Mouse (Mus musculus) G1E (cell line): ENCODE data around the gene Thyn1. TPM values are rescaled to one million over a fixed set of nuclear protein-coding genes. Genes with fewer than 3 reads are reported as not detected.

Source experiments
- ATAC-seq: 2 replicates; pipeline ENCODE4 v1.8.0; 2016; ENCODE audit warnings: mild to moderate bottlenecking; ENCODE audit not compliant: insufficient number of reproducible peaks, poor library complexity, low FRiP score, severe bottlenecking; ENCODE audit errors: extremely low read depth
- DNase-seq: peaks from one replicate; pipeline ENCODE4 v3.0.0; 2012; ENCODE audit warnings: low spot score
- H3K27me3 ChIP-seq: 2 replicates; pipeline ENCODE4 v1.6.1; 2012; ENCODE audit warnings: mild to moderate bottlenecking, low read length, inconsistent platforms; ENCODE audit not compliant: insufficient read depth
- H3K36me3 ChIP-seq: replicated peaks from 2 replicates; pipeline ENCODE3; 2012; ENCODE audit warnings: mild to moderate bottlenecking, inconsistent platforms
- H3K4me1 ChIP-seq: 2 replicates; pipeline ENCODE4 v1.6.1; 2012; ENCODE audit warnings: low read depth, low read length, inconsistent platforms, mixed read lengths; ENCODE audit not compliant: insufficient read depth
- H3K4me3 ChIP-seq: 2 replicates; pipeline ENCODE4 v1.5.1; 2012; ENCODE audit warnings: low read depth, mild to moderate bottlenecking, inconsistent platforms, low read length, moderate library complexity, mixed read lengths
- H3K9me3 ChIP-seq: replicated peaks from 2 replicates; pipeline ENCODE4 v1.6.1; 2012; ENCODE audit warnings: inconsistent platforms
- CTCF ChIP-seq: IDR thresholded peaks from 2 replicates; pipeline ENCODE4 v1.5.1; 2012; ENCODE audit warnings: low read depth, low read length, inconsistent platforms, mixed read lengths
- GATA1 ChIP-seq: IDR thresholded peaks from 2 replicates; pipeline ENCODE4 v1.6.1; 2012; ENCODE audit warnings: borderline replicate concordance, low read length, inconsistent platforms, mixed read lengths
- GATA2 ChIP-seq: IDR thresholded peaks from 2 replicates; pipeline ENCODE4 v1.6.1; 2012; ENCODE audit warnings: low read depth, low read length, inconsistent platforms, borderline replicate concordance
- POLR2AphosphoS5 ChIP-seq: IDR thresholded peaks from 2 replicates; pipeline ENCODE4 v1.6.1; 2012; ENCODE audit warnings: low read depth, low read length, inconsistent platforms; ENCODE audit not compliant: insufficient replicate concordance
- TAL1 ChIP-seq: conservative IDR thresholded peaks from 2 replicates; pipeline ENCODE4 v1.6.1; 2012; ENCODE audit warnings: low read depth, low read length, inconsistent platforms, mixed read lengths
- polyA plus RNA-seq: library from polyadenylated mRNA; stranded (reverse); fragments of >175 nt; gene quantifications from 2 replicates; pipeline ENCODE4 v1.2.3, GENCODE M21; 2012
- total RNA-seq, 2 experiments: library from RNA; stranded (forward) in 1 of 2; stranded (reverse) in 1 of 2; fragments of 200-1000 nt in 1 of 2; fragments of >200 nt in 1 of 2; fragmentation: Nextera tagmentation in 1 of 2; gene quantifications; 2 replicates each; pipeline ENCODE4 v1.2.3; 2014 to 2017

Gene Thyn1
- total and polyA plus RNA-seq, 3 experiments = 3.8 to 108 (median 79.7) TPM

- Histone ChIP-seq H3K9me3 (no peaks in the 10 kb centered on the region), H3K36me3 (peaks cover 41% of the 10 kb centered on the region), H3K4me3 (peak overlapping the region; percentile 100), H3K4me1 (peaks cover 64% of the 10 kb centered on the region), H3K27me3 (no peaks in the 10 kb centered on the region)
- DNase-seq (peak; percentile 33), ATAC-seq (no peak)
- no peak for TF ChIP-seq CTCF
- TF ChIP-seq TAL1 = no peak
- no peak for TF ChIP-seq GATA1
- no peak for TF ChIP-seq POLR2AphosphoS5
- TF ChIP-seq GATA2 = no peak
Measured at GRCm38 (mm10) chr9:27029022-27029827, 29.7 kb downstream of the Thyn1 start.

GRCm38 (mm10) chr9:27029828-27030762, 30.6 kb downstream of the Thyn1 start, which contains the start of the genes Vps26b and Ncapd3:
Gene Vps26b, minus strand, starts transcription at chr9:27030065.
Gene Ncapd3, plus strand, starts transcription at chr9:27030175.
- ATAC-seq (peak; percentile 91), DNase-seq (peak; percentile 89)
- Histone ChIP-seq H3K36me3 (peaks cover 43% of the 10 kb centered on the region), H3K27me3 (no peaks in the 10 kb centered on the region), H3K4me1 (peaks cover 62% of the 10 kb centered on the region), H3K9me3 (no peaks in the 10 kb centered on the region), H3K4me3 (peak within 1 kb of the TSS; percentile 100)
- TF ChIP-seq GATA2 (no peak), CTCF (no peak), POLR2AphosphoS5 (no peak), GATA1 (no peak), TAL1 (no peak)

GRCm38 (mm10) chr9:27030763-27031100, 31.2 kb downstream of the Thyn1 start:
- TF ChIP-seq POLR2AphosphoS5 = no peak
- no peak for TF ChIP-seq TAL1
- no peak for TF ChIP-seq GATA1
- TF ChIP-seq CTCF = no peak
- TF ChIP-seq GATA2 = no peak
- Histone ChIP-seq H3K27me3 (no peaks in the 10 kb centered on the region), H3K4me3 (peak overlapping the region; percentile 100), H3K36me3 (peaks cover 47% of the 10 kb centered on the region), H3K9me3 (no peaks in the 10 kb centered on the region), H3K4me1 (peaks cover 63% of the 10 kb centered on the region)
- no peak for DNase-seq
- ATAC-seq = no peak

- ATAC-seq (no peak), DNase-seq (no peak)
- peaks cover 96% of the 10 kb centered on the region for H3K36me3 ChIP-seq
Measured at GRCm38 (mm10) chr9:27043892-27044291, 44.4 kb downstream of the Thyn1 start.

GRCm38 (mm10) chr9:27049492-27049891, 50.0 kb downstream of the Thyn1 start:
- H3K36me3 ChIP-seq = peaks cover 96% of the 10 kb centered on the region
- ATAC-seq (no peak), DNase-seq (no peak)
- H3K4me3 ChIP-seq = no peak overlapping the region
- no peaks in the 10 kb centered on the region for H3K9me3 ChIP-seq
- no peak for TF ChIP-seq GATA2
- no peak for TF ChIP-seq TAL1
- TF ChIP-seq POLR2AphosphoS5 = no peak
- TF ChIP-seq GATA1 = no peak
- TF ChIP-seq CTCF = no peak
- H3K4me1 ChIP-seq = no peaks in the 10 kb centered on the region
- H3K27me3 ChIP-seq = no peaks in the 10 kb centered on the region

More at GRCm38 (mm10) chr9:27043892-27044291, 44.4 kb downstream of the Thyn1 start:
- H3K9me3 ChIP-seq = no peaks in the 10 kb centered on the region
- no peaks in the 10 kb centered on the region for H3K4me1 ChIP-seq
- no peak overlapping the region for H3K4me3 ChIP-seq
- TF ChIP-seq TAL1 = no peak
- TF ChIP-seq GATA1 = no peak
- no peak for TF ChIP-seq POLR2AphosphoS5
- TF ChIP-seq CTCF = no peak
- TF ChIP-seq GATA2 = no peak
- no peaks in the 10 kb centered on the region for H3K27me3 ChIP-seq

Other genes starting within 250 kb of the Thyn1 start
- not detected in 2 replicates for gene Glb1l2, start 193.2 kb upstream of the Thyn1 start, total RNA-seq (2014; fragmentation: Nextera tagmentation)
- 0.06 and 0.44 TPM in 2 replicates for gene Glb1l2, start 193.2 kb upstream of the Thyn1 start, total RNA-seq (2017)
- gene Glb1l2, start 193.2 kb upstream of the Thyn1 start, polyA plus RNA-seq = not detected in 2 replicates
- not detected in 2 replicates for gene Glb1l3, start 138.8 kb upstream of the Thyn1 start, total RNA-seq (2014; fragmentation: Nextera tagmentation)
- gene Glb1l3, start 138.8 kb upstream of the Thyn1 start, total RNA-seq (2017) = not detected in 2 replicates
- gene Glb1l3, start 138.8 kb upstream of the Thyn1 start, polyA plus RNA-seq = not detected in 2 replicates
- gene Gm1110, start 76.6 kb upstream of the Thyn1 start, total RNA-seq (2014; fragmentation: Nextera tagmentation) = not detected in 2 replicates
- gene Gm1110, start 76.6 kb upstream of the Thyn1 start, total RNA-seq (2017) = 0.22 TPM in 1 of 2 replicates, not detected in the other
- not detected in 2 replicates for gene Gm1110, start 76.6 kb upstream of the Thyn1 start, polyA plus RNA-seq
- gene Acad8, start 144 bp upstream of the Thyn1 start, total RNA-seq (2014; fragmentation: Nextera tagmentation) = 15.4 and 17.0 TPM in 2 replicates
- gene Acad8, start 144 bp upstream of the Thyn1 start, total RNA-seq (2017) = 12.5 and 14.4 TPM in 2 replicates
- gene Acad8, start 144 bp upstream of the Thyn1 start, polyA plus RNA-seq = 1.1 and 1.2 TPM in 2 replicates
- 73.7 and 76.8 TPM in 2 replicates for gene Vps26b, start 30.4 kb downstream of the Thyn1 start, total RNA-seq (2014; fragmentation: Nextera tagmentation)
- gene Vps26b, start 30.4 kb downstream of the Thyn1 start, total RNA-seq (2017) = 32.7 and 37.4 TPM in 2 replicates
- 31.4 and 39.9 TPM in 2 replicates for gene Vps26b, start 30.4 kb downstream of the Thyn1 start, polyA plus RNA-seq
- 144 and 187 TPM in 2 replicates for gene Ncapd3, start 30.5 kb downstream of the Thyn1 start, total RNA-seq (2014; fragmentation: Nextera tagmentation)
- gene Ncapd3, start 30.5 kb downstream of the Thyn1 start, total RNA-seq (2017) = 75.6 and 78.1 TPM in 2 replicates
- gene Ncapd3, start 30.5 kb downstream of the Thyn1 start, polyA plus RNA-seq = 3.7 and 5.6 TPM in 2 replicates
- not detected in 2 replicates for gene Jam3, start 155.7 kb downstream of the Thyn1 start, total RNA-seq (2014; fragmentation: Nextera tagmentation)
- not detected in 2 replicates for gene Jam3, start 155.7 kb downstream of the Thyn1 start, total RNA-seq (2017)
- gene Jam3, start 155.7 kb downstream of the Thyn1 start, polyA plus RNA-seq = not detected in 2 replicates